Mouse (Mus musculus) colon, adult 2 months (tissue): ENCODE measurements around the gene Dr1. TPM values are rescaled to one million over a fixed set of nuclear protein-coding genes. Genes with fewer than 3 reads are reported as not detected.

Source experiments
- polyA plus RNA-seq: library from polyadenylated mRNA; depleted of rRNA; stranded (reverse); fragments of >200 nt; gene quantifications from 2 replicates; pipeline ENCODE4 v1.2.3, GENCODE M21; 2012; rRNA removed

Dr1 gene
- 16.5 and 19.6 TPM in 2 replicates for polyA plus RNA-seq

GRCm38 (mm10) chr5:108268127-108269062 lies at the start of gene Dr1:
TSS of gene Dr1 (plus strand) at chr5:108268897.

GRCm38 (mm10) chr5:108312224-108313064 lies 43.7 kb downstream of the Dr1 start, which contains the start of gene Pigg:
TSS of gene Pigg (plus strand) at chr5:108312609.

Other genes with a start within 250 kb of the Dr1 start
- gene Mtf2, start 203.2 kb upstream of the Dr1 start, polyA plus RNA-seq = 9.0 and 10.1 TPM in 2 replicates
- 70.0 and 74.0 TPM in 2 replicates for gene Tmed5, start 136.3 kb upstream of the Dr1 start, polyA plus RNA-seq
- 0.09 TPM in 1 of 2 replicates, not detected in the other for gene Ccdc18, start 136.0 kb upstream of the Dr1 start, polyA plus RNA-seq
- gene Pigg, start 43.7 kb downstream of the Dr1 start, polyA plus RNA-seq = 5.3 and 7.8 TPM in 2 replicates
- 2.1 and 2.5 TPM in 2 replicates for gene Gm42517, start 99.0 kb downstream of the Dr1 start, polyA plus RNA-seq
- not detected in 2 replicates for gene Pde6b, start 119.5 kb downstream of the Dr1 start, polyA plus RNA-seq
- gene Atp5k, start 165.6 kb downstream of the Dr1 start, polyA plus RNA-seq = 56.9 and 60.5 TPM in 2 replicates
- gene Mfsd7a, start 180.0 kb downstream of the Dr1 start, polyA plus RNA-seq = 18.9 and 22.7 TPM in 2 replicates
- gene Pcgf3, start 192.3 kb downstream of the Dr1 start, polyA plus RNA-seq = 8.4 and 8.8 TPM in 2 replicates